26 mouse cellular contexts compared by ENCODE assay signal in genomic region chr1:138952173-138952572, GRCm38 (mm10).
"Had no signal": no experiment of that assay in that cellular context is flagged by ENCODE, and none has a peak within 500 bp of the region (broad histone marks: within the 10 kb centered on the region; RNA-seq: fewer than 3 reads in every experiment).

No protein-coding gene starts in this region.

- DNase-seq: gastrocnemius, postnatal 14 days; gastrocnemius, postnatal 36 days; heart, adult 11 months; heart, adult 2 months; heart, postnatal 14 days; heart, postnatal 36 days; kidney, adult 18-20 months; kidney, adult 9 months; kidney, postnatal 14 days; kidney, postnatal 36 days; layer of hippocampus, adult 9-11 months; layer of hippocampus, postnatal 36 days; left cerebral cortex, postnatal 4 days had no signal

- ATAC-seq: hindbrain, embryonic 16.5 days; intestine, embryonic 15.5 days; intestine, postnatal 0 days; liver, embryonic 12.5 days had no signal

- H3K9ac ChIP-seq: heart, embryonic 13.5 days; heart, embryonic 15.5 days; hindbrain, embryonic 13.5 days; intestine, embryonic 15.5 days; kidney, embryonic 15.5 days; limb, embryonic 13.5 days; limb, embryonic 15.5 days; liver, embryonic 12.5 days; liver, embryonic 14.5 days had no signal

- H3K36me3 ChIP-seq: heart, embryonic 13.5 days; heart, embryonic 15.5 days; hindbrain, embryonic 13.5 days; intestine, embryonic 15.5 days; kidney, embryonic 15.5 days; limb, embryonic 13.5 days; limb, embryonic 15.5 days; liver, embryonic 12.5 days had no signal

- H3K4me1 ChIP-seq: heart, embryonic 13.5 days; heart, embryonic 15.5 days; hindbrain, embryonic 13.5 days; intestine, embryonic 15.5 days; limb, embryonic 13.5 days; limb, embryonic 15.5 days; liver, embryonic 12.5 days had no signal

- H3K27ac ChIP-seq: heart, adult 2 months; heart, embryonic 13.5 days; heart, embryonic 15.5 days; hindbrain, embryonic 13.5 days; intestine, embryonic 15.5 days; kidney, embryonic 15.5 days; kidney, postnatal 0 days; limb, embryonic 13.5 days; limb, embryonic 15.5 days; liver, embryonic 12.5 days; liver, embryonic 14.5 days had no signal

- H3K4me3 ChIP-seq: heart, adult 2 months; heart, embryonic 13.5 days; heart, embryonic 15.5 days; hindbrain, embryonic 13.5 days; intestine, embryonic 15.5 days; kidney, embryonic 15.5 days; limb, embryonic 13.5 days; limb, embryonic 15.5 days; liver, embryonic 12.5 days had no signal

- H3K4me2 ChIP-seq: heart, embryonic 11.5 days; heart, embryonic 13.5 days; heart, embryonic 15.5 days; hindbrain, embryonic 13.5 days; intestine, embryonic 15.5 days; kidney, embryonic 15.5 days; limb, embryonic 13.5 days; limb, embryonic 15.5 days; liver, embryonic 12.5 days had no signal

- H3K9me3 ChIP-seq: heart, embryonic 13.5 days; heart, embryonic 15.5 days; hindbrain, embryonic 13.5 days; intestine, embryonic 15.5 days; kidney, embryonic 15.5 days; limb, embryonic 13.5 days; limb, embryonic 15.5 days; liver, embryonic 12.5 days had no signal

- H3K27me3 ChIP-seq: heart, embryonic 13.5 days; heart, embryonic 15.5 days; hindbrain, embryonic 13.5 days; intestine, embryonic 15.5 days; kidney, embryonic 15.5 days; limb, embryonic 13.5 days; limb, embryonic 15.5 days; liver, embryonic 12.5 days had no signal
